Mouse (Mus musculus): Measurements from ENCODE around the gene Fbxo2. TPM values are rescaled to one million over a fixed set of nuclear protein-coding genes. Genes with fewer than 3 reads are reported as not detected.
"Not testable (repeated sequence)": the region's sequence is repeated elsewhere in the genome, so short reads cannot be mapped to it uniquely, and the experiment has no call there.

Fbxo2 gene
- polyA plus RNA-seq, 1 experiment from 2014 or later, result not detected

DNA sequence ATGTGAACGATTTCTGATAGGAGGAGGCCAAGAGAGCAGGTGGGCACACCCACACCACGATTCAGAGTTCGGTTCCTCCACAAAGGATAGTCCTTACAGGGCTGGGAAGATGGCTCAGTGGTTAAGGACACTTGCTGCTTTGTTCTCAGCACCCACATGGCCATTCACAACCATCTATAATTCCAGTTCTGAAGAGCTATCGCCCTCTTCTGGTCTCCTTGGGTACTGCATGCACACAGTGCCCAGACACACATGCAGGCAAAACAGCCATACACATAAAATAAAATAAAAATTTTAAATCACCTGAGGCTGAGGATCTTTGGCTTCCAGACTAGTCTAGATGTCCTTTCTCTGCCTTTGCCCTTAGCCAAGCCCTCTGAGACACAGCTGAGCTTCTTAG lies 43.0 kb upstream of the Fbxo2 start:
- Histone ChIP-seq H3K9ac (replicated peaks) (no peak overlapping the region), H3K4me3 (ENCODE audit: low read depth, low read length) (no peak overlapping the region), H3K27ac (ENCODE audit: low read depth) (no peak overlapping the region), H3K4me1 (ENCODE audit: insufficient read depth) (0 out of 2 replicates have a peak, but pooled peaks cover 3% of the 10 kb centered on the region), H3K9me3 (ENCODE audit: low read length) (0 out of 2 replicates have a peak, but pooled peaks cover 2% of the 10 kb centered on the region), H3K4me2 (ENCODE audit: low read depth, low read length) (no peak overlapping the region), H3K36me3 (replicated peaks; ENCODE audit: insufficient read depth, low read length) (no peaks in the 10 kb centered on the region), H3K27me3 (ENCODE audit: insufficient read depth, low read length) (peaks cover 12% of the 10 kb centered on the region; the same call in 1 of the 2 replicates)
- DNase-seq, result no peak
- peak; percentile 56 for TF ChIP-seq CTCF (IDR thresholded peaks at IDR 0.05; ENCODE audit: low read depth)
- TF ChIP-seq EP300 (IDR thresholded peaks at IDR 0.05; ENCODE audit: low read depth), result no peak
- ATAC-seq, result no peak
- WGBS (ENCODE audit: insufficient replicate concordance), result 63% methylated on average over 4 of the region's 4 CpGs

DNA sequence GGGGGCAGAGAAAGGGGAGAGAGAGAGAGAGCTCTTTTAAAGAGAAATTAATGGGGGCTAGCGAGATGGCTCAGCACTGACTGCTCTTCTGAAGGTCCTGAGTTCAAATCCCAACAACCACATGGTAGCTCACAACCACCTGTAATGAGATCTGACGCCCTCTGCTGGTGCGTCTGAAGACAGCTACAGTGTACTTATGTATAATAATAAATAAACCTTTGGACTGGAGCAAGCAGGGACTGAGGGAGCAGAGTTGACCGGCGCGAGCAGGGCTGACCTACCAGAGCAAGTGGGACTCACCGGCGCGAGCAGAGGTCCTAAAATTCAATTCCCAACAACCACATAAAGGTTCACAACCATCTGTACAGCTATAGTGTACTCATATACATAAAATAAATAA lies 40.8 kb upstream of the Fbxo2 start:
- H3K27me3 ChIP-seq (ENCODE audit: insufficient read depth, low read length); H3K4me3 ChIP-seq (ENCODE audit: low read depth, low read length); H3K4me1 ChIP-seq (ENCODE audit: insufficient read depth); H3K27ac ChIP-seq (ENCODE audit: low read depth); H3K9me3 ChIP-seq (ENCODE audit: low read length); H3K9ac ChIP-seq (replicated peaks); DNase-seq; H3K4me2 ChIP-seq (ENCODE audit: low read depth, low read length); H3K36me3 ChIP-seq (replicated peaks; ENCODE audit: insufficient read depth, low read length): not testable (repeated sequence)
- WGBS (ENCODE audit: insufficient replicate concordance), result 64% methylated on average over 9 of the region's 9 CpGs
- ATAC-seq, result peak; percentile 70
- peak; percentile 41; the same call in 1 of the 2 replicates for TF ChIP-seq CTCF (IDR thresholded peaks at IDR 0.05; ENCODE audit: low read depth)

DNA sequence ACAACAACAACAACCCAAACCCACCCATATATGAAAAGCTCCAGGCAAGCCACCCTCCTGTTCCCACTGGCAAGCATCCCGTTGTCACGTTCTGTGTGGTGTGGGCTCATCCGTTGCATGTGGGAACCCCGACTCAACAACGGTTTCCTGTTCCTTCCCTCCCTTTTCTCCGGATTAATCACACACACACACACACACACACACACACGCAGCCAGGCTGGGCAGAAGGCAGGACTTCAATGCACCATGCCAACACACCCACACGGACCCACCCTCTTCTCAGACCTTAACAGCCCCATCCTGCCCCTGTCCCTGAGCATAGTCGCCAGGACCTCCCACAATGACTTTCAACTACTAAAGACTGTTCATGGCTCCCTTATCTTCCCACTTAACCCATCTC lies 39.9 kb upstream of the Fbxo2 start:
- Histone ChIP-seq H3K27me3 (ENCODE audit: insufficient read depth, low read length) (no peaks in the 10 kb centered on the region), H3K36me3 (replicated peaks; ENCODE audit: insufficient read depth, low read length) (no peaks in the 10 kb centered on the region), H3K27ac (ENCODE audit: low read depth) (no peak overlapping the region), H3K4me3 (ENCODE audit: low read depth, low read length) (no peak overlapping the region), H3K4me2 (ENCODE audit: low read depth, low read length) (no peak overlapping the region), H3K9ac (replicated peaks) (no peak overlapping the region), H3K9me3 (ENCODE audit: low read length) (0 out of 2 replicates have a peak, but pooled peaks cover 2% of the 10 kb centered on the region), H3K4me1 (ENCODE audit: insufficient read depth) (no peaks in the 10 kb centered on the region)
- ATAC-seq (no peak), DNase-seq (no peak)
- TF ChIP-seq CTCF (IDR thresholded peaks at IDR 0.05; ENCODE audit: low read depth) (no peak), EP300 (IDR thresholded peaks at IDR 0.05; ENCODE audit: low read depth) (no peak)
- 65% methylated on average over 9 of the region's 9 CpGs for WGBS (ENCODE audit: insufficient replicate concordance)

DNA sequence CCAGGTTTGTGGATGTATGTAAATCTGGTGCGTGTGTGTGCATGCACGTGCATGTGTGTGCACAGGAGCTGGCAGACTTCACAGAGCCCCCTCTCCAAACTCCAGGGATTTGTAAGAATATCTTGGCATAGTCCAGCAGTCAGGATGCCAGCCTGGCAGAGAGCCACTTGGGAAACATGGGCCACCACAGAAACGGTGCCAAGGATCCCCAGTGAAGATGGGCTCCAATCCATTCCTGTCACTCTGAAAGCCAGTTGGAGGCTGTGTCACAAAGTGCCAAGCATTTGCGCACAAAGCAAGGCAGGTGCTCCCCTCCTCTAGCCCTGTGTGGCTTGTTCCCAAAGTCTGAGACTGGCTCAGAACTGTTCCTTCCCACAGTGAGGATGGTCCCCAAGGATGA lies 39.1 kb upstream of the Fbxo2 start:
- DNase-seq (no peak), ATAC-seq (no peak)
- H3K4me3 ChIP-seq (ENCODE audit: low read depth, low read length), result no peak overlapping the region
- no peak for TF ChIP-seq EP300 (IDR thresholded peaks at IDR 0.05; ENCODE audit: low read depth)
- TF ChIP-seq CTCF (IDR thresholded peaks at IDR 0.05; ENCODE audit: low read depth), result no peak
- H3K27me3 ChIP-seq (ENCODE audit: insufficient read depth, low read length), result no peaks in the 10 kb centered on the region
- no peak overlapping the region for H3K27ac ChIP-seq (ENCODE audit: low read depth)
- no peak overlapping the region for H3K9ac ChIP-seq (replicated peaks)
- H3K4me1 ChIP-seq (ENCODE audit: insufficient read depth), result no peaks in the 10 kb centered on the region
- H3K9me3 ChIP-seq (ENCODE audit: low read length), result 0 out of 2 replicates have a peak, but pooled peaks cover 2% of the 10 kb centered on the region
- 73% methylated on average over 4 of the region's 4 CpGs for WGBS (ENCODE audit: insufficient replicate concordance)
- no peaks in the 10 kb centered on the region for H3K36me3 ChIP-seq (replicated peaks; ENCODE audit: insufficient read depth, low read length)
- no peak overlapping the region for H3K4me2 ChIP-seq (ENCODE audit: low read depth, low read length)

DNA sequence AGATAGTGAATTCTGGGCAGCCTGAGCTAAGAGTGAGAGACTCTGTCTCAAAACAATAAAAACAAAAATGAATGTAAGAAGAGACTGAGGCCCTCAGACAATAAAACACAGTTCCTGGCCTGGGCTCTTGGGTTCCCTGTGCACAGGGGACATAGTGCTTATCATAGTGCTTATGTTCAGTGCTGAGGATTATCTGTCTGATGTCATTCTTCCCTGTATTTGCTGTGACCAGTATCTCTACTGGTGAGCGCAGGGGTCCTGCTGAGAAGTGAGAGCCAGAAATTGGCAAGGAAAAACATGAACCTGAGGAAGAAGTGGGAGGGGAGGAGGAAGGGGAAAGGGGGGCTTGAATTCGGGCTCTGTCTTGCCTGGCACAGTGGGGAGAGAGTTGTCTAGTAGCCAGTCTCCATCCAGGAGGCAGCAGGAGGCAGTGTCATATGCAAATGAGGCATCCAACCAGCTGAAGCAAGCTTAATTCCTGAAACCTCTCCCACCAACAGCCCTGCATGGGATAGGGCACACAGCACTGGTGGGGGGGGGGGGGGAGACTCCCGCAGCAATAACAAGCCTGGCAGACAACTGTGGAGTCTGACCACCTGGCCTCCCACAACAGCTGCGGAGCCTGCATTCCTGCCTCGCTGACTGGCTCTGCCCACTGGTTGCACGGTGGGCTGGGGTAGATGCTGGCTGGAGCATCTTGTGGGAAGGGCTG lies 38.3 kb upstream of the Fbxo2 start:
- Histone ChIP-seq H3K4me1 (ENCODE audit: insufficient read depth) (no peaks in the 10 kb centered on the region), H3K36me3 (replicated peaks; ENCODE audit: insufficient read depth, low read length) (no peaks in the 10 kb centered on the region), H3K4me2 (ENCODE audit: low read depth, low read length) (no peak overlapping the region), H3K9me3 (ENCODE audit: low read length) (no peaks in the 10 kb centered on the region), H3K9ac (replicated peaks) (no peak overlapping the region), H3K27ac (ENCODE audit: low read depth) (no peak overlapping the region), H3K27me3 (ENCODE audit: insufficient read depth, low read length) (no peaks in the 10 kb centered on the region), H3K4me3 (ENCODE audit: low read depth, low read length) (no peak overlapping the region)
- DNase-seq (no peak), ATAC-seq (no peak)
- WGBS (ENCODE audit: insufficient replicate concordance), result 40% methylated on average over 5 of the region's 6 CpGs
- TF ChIP-seq CTCF (IDR thresholded peaks at IDR 0.05; ENCODE audit: low read depth), result no peak
- TF ChIP-seq EP300 (IDR thresholded peaks at IDR 0.05; ENCODE audit: low read depth), result no peak

- Histone ChIP-seq H3K9me3 (ENCODE audit: low read length) (no peaks in the 10 kb centered on the region), H3K4me2 (ENCODE audit: low read depth, low read length) (no peak overlapping the region), H3K27ac (ENCODE audit: low read depth) (no peak overlapping the region), H3K9ac (replicated peaks) (no peak overlapping the region), H3K4me3 (ENCODE audit: low read depth, low read length) (no peak overlapping the region), H3K4me1 (ENCODE audit: insufficient read depth) (no peaks in the 10 kb centered on the region), H3K27me3 (ENCODE audit: insufficient read depth, low read length) (0 out of 2 replicates have a peak, but pooled peaks cover 2% of the 10 kb centered on the region), H3K36me3 (replicated peaks; ENCODE audit: insufficient read depth, low read length) (no peaks in the 10 kb centered on the region)
- WGBS (ENCODE audit: insufficient replicate concordance), result 65% methylated on average over 3 of the region's 3 CpGs
- ATAC-seq (no peak), DNase-seq (no peak)
- TF ChIP-seq EP300 (IDR thresholded peaks at IDR 0.05; ENCODE audit: low read depth) (no peak), CTCF (IDR thresholded peaks at IDR 0.05; ENCODE audit: low read depth) (no peak)
Measured at GRCm38 (mm10) chr4:148122694-148123066, 37.7 kb upstream of the Fbxo2 start.
